Mouse (Mus musculus) heart, postnatal 25 days (tissue): ENCODE data around the gene Zfp870. TPM values are rescaled to one million over a fixed set of nuclear protein-coding genes. Genes with fewer than 3 reads are reported as not detected.
"Not testable (repeated sequence)": the region's sequence is repeated elsewhere in the genome, so short reads cannot be mapped to it uniquely, and the experiment has no call there.

ENCODE experiments used
- DNase-seq: peaks from one replicate; pipeline ENCODE4 v3.0.0; 2022; ENCODE audit warnings: low spot score
- intact Hi-C: fragments of 180-260 bp; cut with DNase I; formaldehyde crosslinking; loops from one replicate; pipeline ENCODE4 v1.15.1; 2025
- total RNA-seq, 2 experiments: library from RNA; stranded (reverse); gene quantifications; 2 replicates each; pipeline ENCODE4 v1.2.3; 2021

Gene Zfp870
- total RNA-seq, 2 experiments from 2014 or later: 9.3 to 10.4 TPM

DNA sequence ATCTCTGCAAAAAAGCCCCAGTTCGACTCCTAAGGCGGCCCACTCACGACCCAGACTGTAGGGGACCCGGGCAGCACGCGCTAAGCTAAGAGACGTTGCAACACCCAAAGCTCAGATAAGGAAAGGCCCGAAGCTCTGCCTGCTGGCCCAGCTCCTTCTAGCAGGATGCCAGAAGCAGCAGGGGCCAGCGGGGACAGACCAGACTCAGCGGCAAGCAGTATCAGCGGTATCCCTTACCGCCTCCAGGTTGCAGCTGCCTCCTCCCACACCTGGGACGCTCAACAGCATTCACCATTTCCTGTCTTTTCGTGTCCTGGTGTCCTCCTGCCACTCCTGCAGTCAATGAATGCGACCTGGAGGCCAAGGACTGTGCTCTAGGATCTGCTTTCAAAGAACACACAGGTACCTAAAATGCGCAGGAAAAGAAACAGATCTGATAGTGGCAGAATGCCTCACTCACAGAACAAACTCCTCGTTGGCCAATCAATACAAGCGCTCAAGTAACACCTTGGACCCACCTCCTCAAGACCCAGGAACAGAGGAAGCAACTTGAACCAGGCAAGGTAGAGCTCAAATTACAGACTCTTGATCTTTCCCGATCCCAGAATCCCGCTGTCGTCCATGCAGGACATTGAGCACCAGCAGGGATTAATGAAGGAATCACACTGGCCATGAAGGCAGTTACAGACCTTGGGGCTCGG, 13.8 kb downstream of the Zfp870 start:
- DNase-seq: no peak

DNA sequence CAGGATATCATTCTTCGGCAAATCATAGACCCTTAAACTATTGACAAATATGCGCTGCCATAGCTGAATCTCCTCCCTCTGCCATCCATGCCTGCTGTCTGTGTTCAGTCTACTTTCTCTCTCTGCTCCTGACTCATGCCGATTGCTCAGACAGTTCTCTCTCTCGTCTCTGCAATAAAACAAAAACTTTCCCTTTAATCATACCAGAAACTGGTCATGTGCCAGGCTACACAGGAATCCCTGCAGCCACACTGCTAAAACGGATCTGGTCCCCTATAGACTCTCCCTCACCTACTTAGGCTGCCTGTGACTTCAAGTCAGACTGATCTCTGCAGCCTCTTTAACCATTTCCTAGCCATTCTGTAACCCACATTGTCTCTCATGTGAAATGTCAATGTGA, 18.7 kb downstream of the Zfp870 start:
- intact Hi-C loops: loop anchor here (10.0 kb wide), 1 partner anchor 218 kb away; the partner anchor contains the start of gene Cyp4f40
- no peak for DNase-seq

More for the DNA sequence above, 13.8 kb downstream of the Zfp870 start:
- intact Hi-C loops: loop anchor here (10.0 kb wide), 1 partner anchor 223 kb away; the partner anchor contains the start of gene Cyp4f40

DNA sequence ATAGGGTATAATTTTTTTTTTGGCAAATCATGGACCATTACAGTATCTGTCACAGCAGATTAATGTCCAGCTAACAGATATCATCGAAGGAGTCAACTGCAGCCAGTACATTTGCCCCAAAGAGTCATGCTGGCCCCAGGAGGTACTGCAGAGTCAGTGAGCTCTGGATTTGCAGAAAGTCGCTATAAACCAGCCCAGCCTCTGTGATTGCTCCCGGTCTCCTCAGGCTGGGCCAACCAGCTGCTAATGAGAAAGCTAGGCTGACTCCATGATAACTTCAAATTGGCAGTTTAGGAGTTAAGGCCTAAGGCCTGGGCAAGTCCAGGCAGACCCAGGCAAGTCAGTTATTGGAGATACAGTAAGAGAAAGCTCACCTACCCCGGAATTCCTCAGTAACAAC, 19.4 kb downstream of the Zfp870 start:
- DNase-seq: no peak
- intact Hi-C loops: loop anchor here (10.0 kb wide), 1 partner anchor 217 kb away; the partner anchor contains the start of gene Cyp4f40

DNA sequence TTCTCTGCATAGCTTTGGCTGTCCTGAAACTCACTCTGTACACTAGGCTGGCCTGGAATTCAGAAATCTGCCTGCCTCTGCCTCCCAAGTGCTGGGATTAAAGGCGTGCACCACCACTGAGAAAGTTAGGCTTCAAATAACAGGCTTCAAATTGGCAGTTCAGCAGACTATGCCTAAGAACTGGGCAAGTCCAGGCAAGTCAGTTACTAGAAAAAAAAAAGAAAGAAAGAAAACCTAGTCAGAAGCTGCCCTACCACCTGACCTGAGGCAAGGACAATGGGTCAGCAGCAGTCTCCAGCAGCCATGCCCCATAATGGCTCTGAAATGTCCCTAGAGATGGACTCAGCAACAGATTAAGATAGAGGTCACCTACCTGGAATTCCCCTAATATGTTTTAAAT, 20.0 kb downstream of the Zfp870 start:
- intact Hi-C loops: loop anchor here (10.0 kb wide), 1 partner anchor 217 kb away; the partner anchor contains the start of gene Cyp4f40

DNA sequence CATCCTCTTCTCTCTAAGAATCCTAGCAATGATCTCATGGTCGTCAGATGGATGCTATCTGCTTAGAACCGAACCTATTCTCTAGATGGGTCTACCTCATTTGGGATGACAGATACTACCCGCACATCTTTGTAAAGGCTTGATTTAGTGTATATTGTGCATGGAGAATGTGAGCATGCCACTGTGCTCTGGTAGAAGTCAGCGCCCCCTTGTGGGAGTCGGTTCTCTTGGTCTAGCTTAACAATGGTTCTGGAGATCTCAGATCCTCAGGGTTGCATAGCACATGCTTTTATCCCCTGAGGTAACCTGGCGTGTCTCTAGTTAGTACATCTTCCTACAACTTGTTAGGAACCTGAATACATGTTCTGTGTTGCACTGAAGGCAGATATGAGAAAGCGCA, 24.2 kb downstream of the Zfp870 start:
- intact Hi-C loops, DNase-seq: not testable (repeated sequence)

More for the DNA sequence above, 20.0 kb downstream of the Zfp870 start:
- DNase-seq: no peak

DNA sequence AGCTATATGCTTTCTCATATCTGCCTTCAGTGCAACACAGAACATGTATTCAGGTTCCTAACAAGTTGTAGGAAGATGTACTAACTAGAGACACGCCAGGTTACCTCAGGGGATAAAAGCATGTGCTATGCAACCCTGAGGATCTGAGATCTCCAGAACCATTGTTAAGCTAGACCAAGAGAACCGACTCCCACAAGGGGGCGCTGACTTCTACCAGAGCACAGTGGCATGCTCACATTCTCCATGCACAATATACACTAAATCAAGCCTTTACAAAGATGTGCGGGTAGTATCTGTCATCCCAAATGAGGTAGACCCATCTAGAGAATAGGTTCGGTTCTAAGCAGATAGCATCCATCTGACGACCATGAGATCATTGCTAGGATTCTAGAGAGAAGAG, 34.7 kb downstream of the Zfp870 start:
- DNase-seq: not testable (repeated sequence)
- intact Hi-C loops: loop anchor here (5.0 to 10.0 kb wide), 2 partner anchors 91 to 122 kb away; partner anchors contain the start of gene Cyp4f13

DNA sequence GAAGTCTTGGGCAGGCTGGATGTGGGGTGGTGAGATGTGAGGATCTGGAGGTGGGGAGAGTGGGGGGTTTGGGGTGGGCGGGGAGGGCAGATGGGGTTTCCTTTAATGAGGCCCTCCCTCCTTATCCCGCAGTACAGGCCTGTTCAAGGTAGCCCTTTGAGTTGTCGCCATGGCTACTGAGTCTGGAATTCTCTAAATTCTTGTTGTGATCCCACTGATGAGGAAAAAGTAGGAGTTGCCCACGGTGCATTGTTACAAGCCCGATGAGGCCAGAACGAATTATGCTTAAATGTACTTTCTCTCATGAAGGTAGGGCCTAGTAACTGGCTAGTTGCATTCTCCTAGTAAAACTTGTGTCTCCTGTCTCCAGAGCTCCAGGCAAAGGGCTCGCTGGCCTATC, 39.9 kb downstream of the Zfp870 start:
- DNase-seq: no peak
- intact Hi-C loops: loop anchor here (10.0 kb wide), 1 partner anchor 117 kb away; no protein-coding TSS in a partner anchor

DNA sequence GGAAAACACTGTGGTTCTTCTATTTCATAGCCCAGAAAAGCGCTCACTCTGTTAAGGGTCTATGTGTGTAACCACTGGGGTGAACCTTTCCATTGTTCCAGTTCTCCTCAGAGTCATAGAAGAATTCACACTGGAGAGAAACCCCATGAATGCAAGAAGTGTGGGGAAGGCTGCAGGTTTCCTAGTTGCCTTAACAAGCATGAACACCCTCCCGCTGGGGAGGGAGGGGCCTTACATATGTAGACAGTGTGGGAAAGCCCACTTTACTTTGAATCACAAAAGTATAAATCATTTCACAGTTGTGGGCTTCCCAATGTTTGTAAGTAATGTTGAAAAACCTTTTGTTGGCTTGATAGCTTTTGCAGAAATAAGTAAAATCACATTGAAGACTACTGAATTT, 50.1 kb downstream of the Zfp870 start:
- intact Hi-C loops: no loop called here
- DNase-seq: no peak

DNA sequence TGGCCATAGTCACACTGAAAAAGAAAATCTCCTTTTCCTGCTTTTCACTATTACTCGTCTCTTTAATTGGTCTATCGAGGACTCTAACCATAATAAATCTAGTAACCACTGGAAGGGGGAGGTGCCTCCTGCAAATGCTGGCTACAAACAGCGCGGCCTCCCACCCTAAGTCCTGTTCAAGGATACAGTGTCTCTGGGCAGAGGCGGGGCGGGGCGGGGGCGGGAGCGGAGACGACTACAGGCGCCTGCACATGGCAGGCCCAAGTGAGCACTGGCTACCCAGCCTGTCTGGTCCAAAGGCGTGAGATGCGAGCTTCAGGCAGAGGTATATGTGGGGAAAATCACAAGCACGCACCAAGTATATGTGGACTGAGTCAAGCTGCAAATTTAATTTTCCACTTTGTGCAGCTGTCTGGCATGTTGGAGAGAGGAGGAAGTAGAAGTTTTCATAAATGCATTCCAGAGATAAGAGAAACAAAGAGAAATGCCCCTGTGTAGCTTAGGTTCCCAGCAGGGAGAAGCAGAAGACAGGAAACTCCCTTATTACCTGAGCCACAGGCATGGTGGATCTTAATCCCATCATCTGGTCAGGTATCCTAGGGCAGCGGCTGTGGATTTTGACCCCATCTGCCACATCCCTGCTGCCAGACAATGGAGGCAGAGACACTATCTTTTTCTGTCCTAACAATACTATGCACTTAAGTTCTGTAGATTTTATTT, 52.2 kb downstream of the Zfp870 start:
- intact Hi-C loops: no loop called here
- no peak for DNase-seq

DNA sequence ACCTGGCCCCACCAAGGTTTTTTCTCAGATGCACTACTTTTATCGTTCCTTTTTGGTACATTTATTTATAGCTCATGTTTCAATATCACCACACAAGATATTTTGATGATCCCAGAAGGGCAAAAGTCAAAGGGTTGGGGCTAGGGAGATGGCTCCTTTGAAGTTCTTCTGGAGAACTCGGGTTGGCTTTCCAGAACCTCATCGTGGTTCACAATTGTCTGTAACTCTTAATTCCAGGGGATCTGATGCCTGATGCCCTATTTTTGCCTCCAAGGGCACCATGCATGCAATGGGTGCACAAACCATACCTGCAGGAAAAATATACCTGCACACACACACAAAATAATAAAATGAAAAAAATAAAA, 61.0 kb downstream of the Zfp870 start:
- no peak for DNase-seq
- intact Hi-C loops: loop anchor here (5.0 kb wide), 1 partner anchor 43 kb away; the partner anchor contains the start of gene Zfp871

DNA sequence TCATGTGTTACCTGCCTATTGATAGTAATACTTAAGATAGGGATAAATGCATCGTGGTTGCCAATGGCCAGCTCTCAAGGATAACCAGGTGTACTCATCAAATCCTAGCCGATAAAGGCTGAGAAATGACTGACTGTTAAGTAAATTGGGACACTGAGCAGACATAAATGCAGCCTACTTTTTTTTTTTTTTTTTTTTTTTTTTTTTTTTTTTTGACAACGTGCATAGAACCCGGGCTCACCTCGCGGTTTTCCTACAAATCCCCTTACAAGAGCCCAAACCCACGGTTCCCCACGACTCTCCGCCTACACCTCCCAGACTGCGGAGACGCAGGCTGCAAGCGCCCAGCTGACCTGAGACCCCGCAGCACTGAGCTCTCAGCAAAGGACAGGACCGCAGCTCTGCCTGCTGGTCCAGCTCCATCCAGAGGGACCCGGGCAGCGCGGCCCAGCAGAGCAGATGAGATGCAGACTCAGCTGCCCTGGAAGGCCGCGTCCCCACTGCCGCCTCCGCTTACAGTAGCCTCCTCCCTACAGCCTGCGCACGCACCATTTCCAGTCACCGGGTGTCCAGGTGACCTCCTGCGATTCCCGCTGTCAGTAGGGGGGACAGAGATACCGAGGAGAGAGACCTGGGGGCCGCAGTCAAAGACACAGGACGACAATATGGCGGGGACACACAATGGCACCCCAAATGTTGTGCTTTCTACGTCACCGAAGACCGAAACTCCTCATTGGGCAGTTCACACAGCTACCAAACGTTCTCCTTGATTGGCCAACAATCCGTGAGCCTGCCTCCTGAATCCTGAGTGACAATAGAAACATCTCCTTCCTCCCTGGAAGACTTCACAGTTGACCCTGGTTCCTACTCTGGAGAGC, 61.7 kb downstream of the Zfp870 start, which contains the start of gene Zfp799:
TSS of gene Zfp799 (minus strand) at position 722 of the 878 bp plus-strand sequence.
- DNase-seq: peak; percentile 68
- intact Hi-C loops: loop anchor here (5.0 kb wide), 1 partner anchor 42 kb away; the partner anchor contains the start of gene Zfp871

Other genes with a start within 250 kb of the Zfp870 start
- not detected for gene Cyp4f40, start 232.7 kb downstream of the Zfp870 start, total RNA-seq
- gene Cyp4f15, start 206.0 kb downstream of the Zfp870 start, total RNA-seq: not detected
- gene Zfp871, start 103.4 kb downstream of the Zfp870 start, total RNA-seq: 10 to 100 TPM; 25.7 to 31.9 TPM
- gene Zfp811, start 81.7 kb downstream of the Zfp870 start, total RNA-seq: under 1 TPM in 1 of 2 experiments, not detected in 1; 0.26 TPM
- gene Zfp799, start 61.4 kb downstream of the Zfp870 start, total RNA-seq: 10 to 100 TPM; 10.4 to 14.2 TPM
- gene Cyp4f14, start 25.7 kb upstream of the Zfp870 start, total RNA-seq: not detected
- gene Cyp4f13, start 55.8 kb upstream of the Zfp870 start, total RNA-seq: 10 to 100 TPM; 10.9 to 12.3 TPM
- 1 to 10 TPM; 2.4 to 3.0 TPM for gene Zfp472, start 74.2 kb upstream of the Zfp870 start, total RNA-seq
- gene Zfp952, start 101.5 kb upstream of the Zfp870 start, total RNA-seq: 1 to 10 TPM; 6.4 to 7.6 TPM
- 1 to 10 TPM; 4.8 to 4.9 TPM for gene Zfp763, start 141.8 kb upstream of the Zfp870 start, total RNA-seq
- not detected for gene 4921501E09Rik, start 176.4 kb upstream of the Zfp870 start, total RNA-seq
- gene Zfp563, start 197.7 kb upstream of the Zfp870 start, total RNA-seq: 1 to 10 TPM; 6.3 to 7.7 TPM
- gene Morc2b, start 248.0 kb upstream of the Zfp870 start, total RNA-seq: under 1 TPM; 0.08 to 0.13 TPM